Mouse (Mus musculus): ENCODE measurements around the gene Ubb. TPM values are rescaled to one million over a fixed set of nuclear protein-coding genes. Genes with fewer than 3 reads are reported as not detected.

Gene Ubb
- polyA plus RNA-seq, 1 experiment: 2,108 TPM

- DNase-seq (ENCODE audit: low spot score): no peak
These were observed 32.1 kb downstream of the Ubb start for GRCm38 (mm10) chr11:62583031-62583430.

GRCm38 (mm10) chr11:62584671-62585206 lies 33.8 kb downstream of the Ubb start:
- no peak for DNase-seq (ENCODE audit: low spot score)

GRCm38 (mm10) chr11:62587034-62587433 lies 36.1 kb downstream of the Ubb start:
- no peak for DNase-seq (ENCODE audit: low spot score)

GRCm38 (mm10) chr11:62589391-62589790 lies 38.4 kb downstream of the Ubb start:
- DNase-seq (ENCODE audit: low spot score): no peak

GRCm38 (mm10) chr11:62591026-62591425 lies 40.1 kb downstream of the Ubb start:
- DNase-seq (ENCODE audit: low spot score): no peak

- no peak for DNase-seq (ENCODE audit: low spot score)
These were observed 41.1 kb downstream of the Ubb start for GRCm38 (mm10) chr11:62591904-62592575.

- DNase-seq (ENCODE audit: low spot score): no peak
These were observed 47.6 kb downstream of the Ubb start for GRCm38 (mm10) chr11:62598571-62598970.

- no peak for DNase-seq (ENCODE audit: low spot score)
These were observed 51.0 kb downstream of the Ubb start for GRCm38 (mm10) chr11:62601732-62602618.

Other genes with a start within 250 kb of the Ubb start
- 8.7 and 9.4 TPM in 2 replicates for gene Pigl, start 92.7 kb upstream of the Ubb start, polyA plus RNA-seq (2012; rRNA removed)
- gene Ncor1, start 92.6 kb upstream of the Ubb start, polyA plus RNA-seq (2012; rRNA removed): 76.2 and 109 TPM in 2 replicates
- 30.7 and 38.1 TPM in 2 replicates for gene Cenpv, start 11.9 kb upstream of the Ubb start, polyA plus RNA-seq (2012; rRNA removed)
- 52.6 and 62.0 TPM in 2 replicates for gene Trpv2, start 23.3 kb downstream of the Ubb start, polyA plus RNA-seq (2012; rRNA removed)
- 14.0 and 15.4 TPM in 2 replicates for gene Lrrc75a, start 97.4 kb downstream of the Ubb start, polyA plus RNA-seq (2012; rRNA removed)
- gene Mmgt2, start 97.5 kb downstream of the Ubb start, polyA plus RNA-seq (2012; rRNA removed): 73.5 and 89.4 TPM in 2 replicates
- gene Zfp287, start 180.7 kb downstream of the Ubb start, polyA plus RNA-seq (2012; rRNA removed): 5.4 and 6.5 TPM in 2 replicates
- not detected in 2 replicates for gene Gm10428, start 201.9 kb downstream of the Ubb start, polyA plus RNA-seq (2012; rRNA removed)
- 5.4 and 5.5 TPM in 2 replicates for gene Zfp286, start 238.3 kb downstream of the Ubb start, polyA plus RNA-seq (2012; rRNA removed)

Data from urinary bladder, adult 2 months (tissue).